Mouse (Mus musculus): ENCODE measurements around the gene Cdc14b. TPM values are rescaled to one million over a fixed set of nuclear protein-coding genes. Genes with fewer than 3 reads are reported as not detected.

The Cdc14b gene
- polyA plus RNA-seq, 1 experiment, result 4.7 TPM

- no peak for TF ChIP-seq CEBPB (IDR thresholded peaks at IDR 0.05; ENCODE audit: low read depth)
- TF ChIP-seq CTCF (IDR thresholded peaks at IDR 0.05; ENCODE audit: control insufficient read depth, insufficient read depth, insufficient read length), result no peak
- peak; percentile 79 for TF ChIP-seq MAX (IDR thresholded peaks at IDR 0.05)
- peak; percentile 100 for TF ChIP-seq USF1 (IDR thresholded peaks at IDR 0.05; ENCODE audit: low read depth)
- peaks cover 22% of the 10 kb centered on the region for H3K79me3 ChIP-seq (ENCODE audit: low read depth)
- H3K79me2 ChIP-seq (ENCODE audit: control insufficient read depth, insufficient read depth), result peaks cover 80% of the 10 kb centered on the region
- H3K4me3 ChIP-seq (ENCODE audit: insufficient read depth, poor library complexity, severe bottlenecking), result no peak overlapping the region
- H3ac ChIP-seq (ENCODE audit: control insufficient read depth, insufficient read length, low read depth), result no peak overlapping the region
- no peaks in the 10 kb centered on the region for H3K36me3 ChIP-seq (ENCODE audit: control insufficient read depth, insufficient read depth)
- no peaks in the 10 kb centered on the region for H3K27me3 ChIP-seq (ENCODE audit: control insufficient read depth, insufficient read depth, insufficient read length)
Observed at GRCm38 (mm10) chr13:64252147-64252546, 22.9 kb downstream of the Cdc14b start.

DNA sequence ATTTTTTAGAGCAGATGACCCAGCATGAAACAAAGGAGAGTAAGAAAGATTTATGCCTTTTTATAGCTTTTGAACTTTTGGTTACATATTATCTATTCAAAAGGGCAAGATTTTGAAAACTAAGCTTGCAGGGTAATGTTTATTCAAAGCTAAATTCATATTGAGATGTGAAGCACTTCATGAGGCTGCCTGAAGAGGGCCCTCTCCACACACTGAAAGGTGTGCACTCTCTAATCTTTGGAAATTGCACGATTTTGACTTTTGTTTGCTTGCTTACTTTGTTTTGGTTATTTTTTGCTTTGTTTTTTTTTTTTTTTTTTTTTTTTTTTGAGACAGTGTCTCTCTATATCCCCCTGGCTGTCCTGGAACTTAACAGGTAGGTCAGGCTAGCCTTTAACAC lies 24.7 kb downstream of the Cdc14b start:
- Histone ChIP-seq H3K4me3 (ENCODE audit: insufficient read depth, poor library complexity, severe bottlenecking) (no peak overlapping the region), H3K36me3 (ENCODE audit: control insufficient read depth, insufficient read depth) (no peaks in the 10 kb centered on the region), H3K27me3 (ENCODE audit: control insufficient read depth, insufficient read depth, insufficient read length) (no peaks in the 10 kb centered on the region), H3K79me3 (ENCODE audit: low read depth) (peaks cover 22% of the 10 kb centered on the region), H3ac (ENCODE audit: control insufficient read depth, insufficient read length, low read depth) (no peak overlapping the region), H3K79me2 (ENCODE audit: control insufficient read depth, insufficient read depth) (peaks cover 64% of the 10 kb centered on the region)
- TF ChIP-seq CEBPB (IDR thresholded peaks at IDR 0.05; ENCODE audit: low read depth) (no peak), CTCF (IDR thresholded peaks at IDR 0.05; ENCODE audit: control insufficient read depth, insufficient read depth, insufficient read length) (no peak), FOSL1 (IDR thresholded peaks at IDR 0.05; ENCODE audit: insufficient read depth, low read length, poor library complexity, severe bottlenecking) (no peak), MAX (IDR thresholded peaks at IDR 0.05) (no peak), MYOG (IDR thresholded peaks at IDR 0.05; ENCODE audit: control insufficient read depth, extremely low read depth, insufficient read length) (no peak), USF1 (IDR thresholded peaks at IDR 0.05; ENCODE audit: low read depth) (no peak), MYOD1 (IDR thresholded peaks at IDR 0.05; ENCODE audit: control insufficient read depth, insufficient read length, low read depth) (no peak)

- peak overlapping the region; percentile 33 for H3K4me3 ChIP-seq (ENCODE audit: insufficient read depth, poor library complexity, severe bottlenecking)
- no peaks in the 10 kb centered on the region for H3K36me3 ChIP-seq (ENCODE audit: control insufficient read depth, insufficient read depth)
- peak overlapping the region; percentile 86 for H3ac ChIP-seq (ENCODE audit: control insufficient read depth, insufficient read length, low read depth)
- TF ChIP-seq MAX (IDR thresholded peaks at IDR 0.05), result no peak
- no peak for TF ChIP-seq MYOD1 (IDR thresholded peaks at IDR 0.05; ENCODE audit: control insufficient read depth, insufficient read length, low read depth)
- TF ChIP-seq FOSL1 (IDR thresholded peaks at IDR 0.05; ENCODE audit: insufficient read depth, low read length, poor library complexity, severe bottlenecking), result no peak
- TF ChIP-seq MYOG (IDR thresholded peaks at IDR 0.05; ENCODE audit: control insufficient read depth, extremely low read depth, insufficient read length), result no peak
- no peak for TF ChIP-seq CEBPB (IDR thresholded peaks at IDR 0.05; ENCODE audit: low read depth)
- no peak for TF ChIP-seq USF1 (IDR thresholded peaks at IDR 0.05; ENCODE audit: low read depth)
- peak; percentile 96 for TF ChIP-seq CTCF (IDR thresholded peaks at IDR 0.05; ENCODE audit: control insufficient read depth, insufficient read depth, insufficient read length)
- H3K79me3 ChIP-seq (ENCODE audit: low read depth), result peaks cover 17% of the 10 kb centered on the region
- peaks cover 50% of the 10 kb centered on the region for H3K79me2 ChIP-seq (ENCODE audit: control insufficient read depth, insufficient read depth)
- H3K27me3 ChIP-seq (ENCODE audit: control insufficient read depth, insufficient read depth, insufficient read length), result no peaks in the 10 kb centered on the region
Observed at GRCm38 (mm10) chr13:64248775-64249524, 26.1 kb downstream of the Cdc14b start.

DNA sequence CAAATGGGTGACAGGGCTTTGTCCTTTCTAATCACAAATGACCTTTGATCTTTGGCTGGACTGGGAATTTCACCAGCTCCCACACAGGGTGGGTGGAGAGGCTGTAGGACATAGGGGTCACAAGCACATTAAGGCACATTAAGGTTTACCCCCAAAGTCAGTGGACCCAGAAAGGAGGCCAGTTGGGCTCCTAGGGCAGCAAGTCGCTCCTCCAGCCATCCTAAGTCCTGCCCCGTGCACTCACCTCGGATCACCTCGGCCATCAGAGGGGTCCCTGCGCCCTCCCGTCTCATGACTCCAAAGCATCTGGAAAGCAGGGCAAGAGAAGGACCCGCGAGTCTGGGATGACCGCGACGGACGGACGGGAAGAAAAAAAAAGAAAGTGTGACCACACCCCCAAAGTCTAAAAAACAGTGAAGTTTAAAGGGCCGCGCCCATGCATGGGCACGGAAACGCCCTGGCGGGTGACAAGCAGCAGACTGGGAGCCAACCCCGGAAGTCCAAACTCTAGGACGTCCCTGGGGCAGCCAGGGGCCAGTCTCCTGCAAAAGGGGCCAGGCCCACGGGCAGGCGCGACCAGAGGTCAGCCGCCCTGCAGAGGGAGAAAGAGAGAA lies 26.8 kb downstream of the Cdc14b start:
- H3ac ChIP-seq (ENCODE audit: control insufficient read depth, insufficient read length, low read depth), result peak overlapping the region; percentile 90
- peaks cover 17% of the 10 kb centered on the region for H3K79me3 ChIP-seq (ENCODE audit: low read depth)
- peaks cover 43% of the 10 kb centered on the region for H3K79me2 ChIP-seq (ENCODE audit: control insufficient read depth, insufficient read depth)
- H3K27me3 ChIP-seq (ENCODE audit: control insufficient read depth, insufficient read depth, insufficient read length), result no peaks in the 10 kb centered on the region
- no peaks in the 10 kb centered on the region for H3K36me3 ChIP-seq (ENCODE audit: control insufficient read depth, insufficient read depth)
- TF ChIP-seq FOSL1 (IDR thresholded peaks at IDR 0.05; ENCODE audit: insufficient read depth, low read length, poor library complexity, severe bottlenecking), result no peak
- no peak for TF ChIP-seq USF1 (IDR thresholded peaks at IDR 0.05; ENCODE audit: low read depth)
- no peak for TF ChIP-seq CTCF (IDR thresholded peaks at IDR 0.05; ENCODE audit: control insufficient read depth, insufficient read depth, insufficient read length)
- TF ChIP-seq MAX (IDR thresholded peaks at IDR 0.05), result no peak
- no peak for TF ChIP-seq MYOG (IDR thresholded peaks at IDR 0.05; ENCODE audit: control insufficient read depth, extremely low read depth, insufficient read length)
- no peak for TF ChIP-seq MYOD1 (IDR thresholded peaks at IDR 0.05; ENCODE audit: control insufficient read depth, insufficient read length, low read depth)
- no peak for TF ChIP-seq CEBPB (IDR thresholded peaks at IDR 0.05; ENCODE audit: low read depth)
- peak overlapping the region; percentile 33 for H3K4me3 ChIP-seq (ENCODE audit: insufficient read depth, poor library complexity, severe bottlenecking)

- H3K79me3 ChIP-seq (ENCODE audit: low read depth), result peaks cover 13% of the 10 kb centered on the region
- no peaks in the 10 kb centered on the region for H3K27me3 ChIP-seq (ENCODE audit: control insufficient read depth, insufficient read depth, insufficient read length)
- TF ChIP-seq CTCF (IDR thresholded peaks at IDR 0.05; ENCODE audit: control insufficient read depth, insufficient read depth, insufficient read length) (no peak), USF1 (IDR thresholded peaks at IDR 0.05; ENCODE audit: low read depth) (no peak), CEBPB (IDR thresholded peaks at IDR 0.05; ENCODE audit: low read depth) (no peak), MYOD1 (IDR thresholded peaks at IDR 0.05; ENCODE audit: control insufficient read depth, insufficient read length, low read depth) (no peak), MAX (IDR thresholded peaks at IDR 0.05) (no peak), MYOG (IDR thresholded peaks at IDR 0.05; ENCODE audit: control insufficient read depth, extremely low read depth, insufficient read length) (no peak), FOSL1 (IDR thresholded peaks at IDR 0.05; ENCODE audit: insufficient read depth, low read length, poor library complexity, severe bottlenecking) (no peak)
- peaks cover 34% of the 10 kb centered on the region for H3K79me2 ChIP-seq (ENCODE audit: control insufficient read depth, insufficient read depth)
- no peaks in the 10 kb centered on the region for H3K36me3 ChIP-seq (ENCODE audit: control insufficient read depth, insufficient read depth)
- H3K4me3 ChIP-seq (ENCODE audit: insufficient read depth, poor library complexity, severe bottlenecking), result no peak overlapping the region
- no peak overlapping the region for H3ac ChIP-seq (ENCODE audit: control insufficient read depth, insufficient read length, low read depth)
Observed at GRCm38 (mm10) chr13:64246106-64246505, 29.0 kb downstream of the Cdc14b start.
